Mouse (Mus musculus): Measurements from ENCODE around the gene Dab1. TPM values are rescaled to one million over a fixed set of nuclear protein-coding genes. Genes with fewer than 3 reads are reported as not detected.

Dab1 gene
- total and polyA plus RNA-seq, 2 experiments from 2014 or later = 47.9 to 109 TPM

DNA sequence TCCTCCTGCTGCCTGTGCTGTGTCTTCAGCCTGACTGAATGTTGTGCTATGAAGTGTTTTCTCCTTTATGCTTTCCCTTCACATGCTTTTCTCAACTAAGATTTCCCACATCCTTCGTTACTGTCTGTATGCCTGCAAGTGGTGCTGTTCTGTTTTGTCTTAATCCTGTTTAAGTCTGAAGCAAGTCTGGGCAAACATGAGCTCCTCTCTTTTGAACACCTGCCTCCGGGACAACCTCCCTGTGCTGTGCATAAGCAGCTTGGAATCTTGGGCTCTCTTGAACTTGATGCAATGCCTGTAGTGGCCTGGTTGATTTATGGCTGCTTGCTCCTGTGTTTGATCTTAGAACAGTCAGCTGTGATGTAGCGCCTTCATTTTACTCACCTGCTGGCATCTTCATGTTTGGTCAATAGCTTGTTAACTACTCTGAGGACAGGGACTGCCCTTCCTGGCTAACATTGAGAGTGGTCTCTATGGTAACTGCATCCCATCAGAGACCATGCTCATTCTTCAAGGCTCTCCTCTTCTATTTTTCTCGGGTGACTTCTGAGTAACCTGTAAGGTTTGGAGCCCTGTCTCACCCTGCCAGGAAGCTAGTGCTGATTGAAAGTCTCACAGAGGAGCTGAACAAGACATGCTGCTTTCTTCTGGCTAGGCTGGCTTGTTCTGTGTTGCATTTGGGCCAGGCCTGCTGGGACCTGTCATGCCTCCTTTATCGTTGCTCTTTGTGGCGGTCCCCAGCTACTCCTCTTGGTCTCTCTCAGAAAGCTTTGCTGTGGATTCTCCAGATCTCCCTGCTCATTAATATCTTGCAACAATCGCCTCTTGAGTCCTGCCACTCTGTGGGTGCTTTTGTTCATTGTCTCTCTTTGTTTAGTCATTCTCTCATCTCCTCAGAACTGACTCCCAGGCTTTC is 342.2 kb downstream of the Dab1 start:
- 0 out of 2 replicates have a peak overlapping the region, but pooled peaks have one; percentile 6 for H3K27ac ChIP-seq (ENCODE audit: low read depth, low read length)
- WGBS = 37% methylated on average over 7 of the region's 7 CpGs
- no peak for ATAC-seq (ENCODE audit: low FRiP score)

DNA sequence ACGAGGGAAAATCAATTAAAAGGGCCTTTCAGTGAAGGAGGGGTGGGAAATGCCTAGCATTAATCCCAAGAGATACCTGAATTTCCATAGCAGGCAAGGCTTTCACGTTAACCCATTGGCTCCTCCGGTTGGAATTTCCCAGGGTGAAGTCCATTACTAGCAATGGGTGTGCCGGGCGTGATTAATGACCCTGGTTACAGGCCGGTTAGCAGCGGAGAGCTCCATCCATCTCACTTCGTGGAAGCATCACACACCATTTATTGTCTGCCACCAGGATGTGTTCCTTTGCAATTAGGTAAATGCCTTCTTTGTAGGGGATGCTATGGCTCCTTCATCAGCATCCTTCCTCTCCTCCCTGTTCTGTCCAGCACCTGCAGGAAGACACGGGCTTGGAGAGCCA is 350.7 kb downstream of the Dab1 start:
- H3K9ac ChIP-seq (replicated peaks; ENCODE audit: low read length, poor library complexity, severe bottlenecking) = no peak overlapping the region
- TF ChIP-seq CTCF (IDR thresholded peaks at IDR 0.05) = no peak
- no peaks in the 10 kb centered on the region for H3K27me3 ChIP-seq (ENCODE audit: insufficient read depth, low read length)
- no peaks in the 10 kb centered on the region for H3K4me1 ChIP-seq (ENCODE audit: insufficient read depth, low read length)
- no peaks in the 10 kb centered on the region for H3K36me3 ChIP-seq (ENCODE audit: insufficient read depth, low read length)
- 87% methylated on average over 9 of the region's 9 CpGs for WGBS
- ATAC-seq (ENCODE audit: low FRiP score) (no peak), DNase-seq (ENCODE audit: low spot score) (no peak)
- H3K4me3 ChIP-seq (ENCODE audit: low read depth, low read length) = no peak overlapping the region
- no peak overlapping the region for H3K4me2 ChIP-seq (ENCODE audit: low read depth, low read length, poor library complexity, severe bottlenecking)
- no peak overlapping the region for H3K27ac ChIP-seq (ENCODE audit: low read depth, low read length)
- no peaks in the 10 kb centered on the region for H3K9me3 ChIP-seq (ENCODE audit: low read length)

More for the DNA sequence above, 342.2 kb downstream of the Dab1 start:
- TF ChIP-seq CTCF (IDR thresholded peaks at IDR 0.05) = peak; percentile 11
- Histone ChIP-seq H3K9me3 (ENCODE audit: low read length) (no peaks in the 10 kb centered on the region), H3K27me3 (ENCODE audit: insufficient read depth, low read length) (no peaks in the 10 kb centered on the region), H3K36me3 (ENCODE audit: insufficient read depth, low read length) (no peaks in the 10 kb centered on the region), H3K4me1 (ENCODE audit: insufficient read depth, low read length) (peaks cover 7% of the 10 kb centered on the region; the same call in 1 of the 2 replicates), H3K4me3 (ENCODE audit: low read depth, low read length) (no peak overlapping the region), H3K4me2 (ENCODE audit: low read depth, low read length, poor library complexity, severe bottlenecking) (no peak overlapping the region), H3K9ac (replicated peaks; ENCODE audit: low read length, poor library complexity, severe bottlenecking) (no peak overlapping the region)
- DNase-seq (ENCODE audit: low spot score) = peak; percentile 21

DNA sequence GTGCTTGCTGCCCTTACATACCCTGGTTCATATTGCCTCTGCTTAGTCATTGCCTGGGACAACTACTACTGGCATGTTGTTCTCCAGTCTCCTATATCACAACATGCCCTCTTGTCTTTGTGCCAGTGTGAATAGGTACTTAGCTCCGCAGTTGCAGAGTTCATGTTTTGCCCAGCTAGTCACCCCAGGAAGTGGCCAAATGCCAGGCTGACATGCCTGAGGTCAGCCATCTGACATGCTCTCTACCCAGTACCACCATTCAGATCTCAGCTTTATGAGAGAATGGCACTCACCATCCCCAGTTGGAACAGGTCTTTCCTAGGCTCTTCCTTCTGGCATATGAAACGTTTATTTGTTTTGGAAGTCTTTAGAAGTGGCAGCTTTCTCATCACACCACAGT is 355.4 kb downstream of the Dab1 start:
- no peak for TF ChIP-seq CTCF (IDR thresholded peaks at IDR 0.05)
- WGBS = 73% methylated on average over 2 of the region's 2 CpGs
- Histone ChIP-seq H3K4me3 (ENCODE audit: low read depth, low read length) (no peak overlapping the region), H3K27me3 (ENCODE audit: insufficient read depth, low read length) (no peaks in the 10 kb centered on the region), H3K27ac (ENCODE audit: low read depth, low read length) (no peak overlapping the region), H3K9me3 (ENCODE audit: low read length) (no peaks in the 10 kb centered on the region), H3K9ac (replicated peaks; ENCODE audit: low read length, poor library complexity, severe bottlenecking) (no peak overlapping the region), H3K36me3 (ENCODE audit: insufficient read depth, low read length) (no peaks in the 10 kb centered on the region), H3K4me2 (ENCODE audit: low read depth, low read length, poor library complexity, severe bottlenecking) (no peak overlapping the region), H3K4me1 (ENCODE audit: insufficient read depth, low read length) (no peaks in the 10 kb centered on the region)
- ATAC-seq (ENCODE audit: low FRiP score) (no peak), DNase-seq (ENCODE audit: low spot score) (no peak)

DNA sequence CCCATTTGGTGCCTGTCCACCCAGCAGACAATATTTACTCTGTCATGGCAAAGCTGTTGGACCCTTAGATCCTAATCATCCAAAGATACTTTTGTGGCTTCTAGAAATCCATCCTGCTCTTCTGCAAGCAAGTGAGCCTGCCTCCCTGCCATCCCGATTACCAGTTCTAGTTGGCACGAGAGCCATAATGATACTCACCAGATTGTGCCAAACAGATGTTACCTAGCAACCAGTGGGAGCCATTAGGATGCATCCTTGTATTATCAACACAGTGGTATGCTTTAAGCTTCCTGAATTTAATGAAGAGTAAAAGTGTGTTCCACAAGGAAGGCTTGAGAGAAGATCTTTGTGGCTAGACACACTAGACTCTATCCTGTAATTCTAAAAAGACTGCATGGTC is 355.8 kb downstream of the Dab1 start:
- no peak for TF ChIP-seq CTCF (IDR thresholded peaks at IDR 0.05)
- Histone ChIP-seq H3K27me3 (ENCODE audit: insufficient read depth, low read length) (no peaks in the 10 kb centered on the region), H3K9ac (replicated peaks; ENCODE audit: low read length, poor library complexity, severe bottlenecking) (no peak overlapping the region), H3K4me1 (ENCODE audit: insufficient read depth, low read length) (no peaks in the 10 kb centered on the region), H3K9me3 (ENCODE audit: low read length) (no peaks in the 10 kb centered on the region), H3K27ac (ENCODE audit: low read depth, low read length) (no peak overlapping the region), H3K4me3 (ENCODE audit: low read depth, low read length) (no peak overlapping the region), H3K4me2 (ENCODE audit: low read depth, low read length, poor library complexity, severe bottlenecking) (no peak overlapping the region), H3K36me3 (ENCODE audit: insufficient read depth, low read length) (no peaks in the 10 kb centered on the region)
- DNase-seq (ENCODE audit: low spot score) (peak; percentile 40), ATAC-seq (ENCODE audit: low FRiP score) (no peak)
- 70% methylated on average over 2 of the region's 2 CpGs for WGBS

DNA sequence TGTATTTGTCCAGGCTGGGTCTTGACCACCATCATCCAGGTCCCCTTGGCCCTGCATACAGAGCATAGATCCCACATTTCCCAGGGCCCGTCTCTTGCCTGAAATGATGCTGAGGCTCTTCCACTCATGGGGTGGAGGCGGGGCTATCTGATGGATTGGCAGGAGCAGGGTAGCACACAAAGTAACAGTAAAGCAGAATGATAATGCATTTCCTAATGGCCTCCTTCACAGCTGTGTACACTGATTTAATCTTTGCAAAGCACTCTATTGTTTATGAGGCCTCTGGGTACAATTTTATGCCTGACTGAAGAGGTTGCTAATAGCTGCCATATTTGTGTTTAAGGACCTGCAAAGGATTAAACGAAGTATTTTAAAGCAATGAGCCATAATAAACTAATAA is 374.7 kb downstream of the Dab1 start:
- no peak for ATAC-seq (ENCODE audit: low FRiP score)
- no peak overlapping the region for H3K9ac ChIP-seq (replicated peaks; ENCODE audit: low read length, poor library complexity, severe bottlenecking)

DNA sequence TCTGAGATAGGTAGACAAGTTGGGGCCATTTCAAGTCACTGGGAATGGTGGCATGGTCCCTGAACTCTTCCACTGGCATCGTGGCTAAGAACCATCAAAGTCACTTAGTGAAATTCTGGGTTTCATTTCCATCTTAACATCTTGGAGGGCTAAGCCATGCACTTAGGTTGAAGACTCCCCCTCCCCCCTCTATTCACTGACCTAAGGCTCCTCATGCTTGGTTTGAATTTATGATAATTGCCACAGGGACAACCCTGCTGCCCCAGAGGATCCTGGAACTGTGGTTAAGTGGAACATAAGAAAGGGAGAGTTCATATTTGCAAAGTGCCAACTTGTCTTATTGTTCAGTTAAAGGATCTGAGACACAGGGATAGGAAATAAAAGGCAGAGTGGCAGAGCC is 375.2 kb downstream of the Dab1 start:
- H3K4me1 ChIP-seq (ENCODE audit: insufficient read depth, low read length) = peaks cover 2% of the 10 kb centered on the region; the same call in 1 of the 2 replicates
- no peak overlapping the region for H3K9ac ChIP-seq (replicated peaks; ENCODE audit: low read length, poor library complexity, severe bottlenecking)
- WGBS = 74% methylated on average over 1 of the region's 1 CpGs
- TF ChIP-seq CTCF (IDR thresholded peaks at IDR 0.05) = no peak
- no peak for DNase-seq (ENCODE audit: low spot score)
- H3K36me3 ChIP-seq (ENCODE audit: insufficient read depth, low read length) = no peaks in the 10 kb centered on the region
- no peak overlapping the region for H3K4me3 ChIP-seq (ENCODE audit: low read depth, low read length)
- H3K9me3 ChIP-seq (ENCODE audit: low read length) = no peaks in the 10 kb centered on the region
- no peak overlapping the region for H3K4me2 ChIP-seq (ENCODE audit: low read depth, low read length, poor library complexity, severe bottlenecking)
- no peak overlapping the region for H3K27ac ChIP-seq (ENCODE audit: low read depth, low read length)
- no peaks in the 10 kb centered on the region for H3K27me3 ChIP-seq (ENCODE audit: insufficient read depth, low read length)
- ATAC-seq (ENCODE audit: low FRiP score) = no peak

More for the DNA sequence above, 374.7 kb downstream of the Dab1 start:
- Histone ChIP-seq H3K4me3 (ENCODE audit: low read depth, low read length) (no peak overlapping the region), H3K9me3 (ENCODE audit: low read length) (no peaks in the 10 kb centered on the region), H3K27ac (ENCODE audit: low read depth, low read length) (no peak overlapping the region), H3K36me3 (ENCODE audit: insufficient read depth, low read length) (no peaks in the 10 kb centered on the region), H3K27me3 (ENCODE audit: insufficient read depth, low read length) (no peaks in the 10 kb centered on the region), H3K4me2 (ENCODE audit: low read depth, low read length, poor library complexity, severe bottlenecking) (no peak overlapping the region), H3K4me1 (ENCODE audit: insufficient read depth, low read length) (peaks cover 2% of the 10 kb centered on the region; the same call in 1 of the 2 replicates)
- no peak for TF ChIP-seq CTCF (IDR thresholded peaks at IDR 0.05)
- no peak for DNase-seq (ENCODE audit: low spot score)
- WGBS = 78% methylated on average over 3 of the region's 3 CpGs
